Mouse (Mus musculus): Measurements from ENCODE around the gene Tspan11. TPM values are rescaled to one million over a fixed set of nuclear protein-coding genes. Genes with fewer than 3 reads are reported as not detected.

Tspan11 gene
- total RNA-seq, 2 experiments from 2014 or later, result 1.1 to 2.3 TPM

DNA sequence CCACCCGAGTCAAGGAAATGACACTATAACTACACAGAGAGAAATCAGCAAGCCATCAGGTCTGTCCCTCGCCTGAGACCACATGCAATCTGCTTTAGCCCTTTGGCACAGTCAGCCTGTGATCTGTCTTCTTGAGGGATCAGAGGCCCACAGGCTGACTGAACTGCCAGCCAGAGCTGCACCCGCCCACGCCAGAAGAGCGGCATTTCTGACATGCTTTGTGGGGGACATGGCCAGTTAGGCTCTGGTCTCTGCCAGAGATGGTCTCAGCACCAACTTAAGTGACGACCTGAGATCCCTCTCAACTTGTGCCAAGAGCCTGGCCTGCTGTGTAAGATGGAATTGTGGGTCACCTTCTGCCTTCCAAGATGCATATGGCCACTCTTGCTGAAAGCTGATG, 89.3 kb downstream of the Tspan11 start:
- no peak for DNase-seq (ENCODE audit: low spot score)
- intact Hi-C loops (cut with DNase I), result no loop called here

DNA sequence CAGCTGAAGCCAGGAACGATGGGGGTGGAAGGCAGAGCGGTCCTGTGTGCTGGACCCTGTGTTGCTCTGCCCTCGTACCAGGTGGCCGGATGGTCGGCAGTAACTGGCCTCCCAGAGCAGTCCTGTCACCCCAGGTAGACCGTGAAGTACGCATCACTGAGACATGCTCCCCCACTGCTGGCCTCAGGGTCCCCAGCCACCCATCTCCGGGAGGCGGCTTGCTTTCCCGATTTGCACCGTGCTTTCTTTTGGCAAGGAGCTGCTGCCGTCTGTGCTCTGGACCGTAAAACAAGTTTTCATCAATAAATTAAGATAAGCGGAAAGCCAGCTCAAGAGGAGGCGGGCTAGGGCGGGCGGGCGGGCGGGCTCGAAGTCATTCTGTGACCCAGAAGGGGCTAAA, 91.6 kb downstream of the Tspan11 start:
- intact Hi-C loops (cut with DNase I), result no loop called here
- no peak for DNase-seq (ENCODE audit: low spot score)

DNA sequence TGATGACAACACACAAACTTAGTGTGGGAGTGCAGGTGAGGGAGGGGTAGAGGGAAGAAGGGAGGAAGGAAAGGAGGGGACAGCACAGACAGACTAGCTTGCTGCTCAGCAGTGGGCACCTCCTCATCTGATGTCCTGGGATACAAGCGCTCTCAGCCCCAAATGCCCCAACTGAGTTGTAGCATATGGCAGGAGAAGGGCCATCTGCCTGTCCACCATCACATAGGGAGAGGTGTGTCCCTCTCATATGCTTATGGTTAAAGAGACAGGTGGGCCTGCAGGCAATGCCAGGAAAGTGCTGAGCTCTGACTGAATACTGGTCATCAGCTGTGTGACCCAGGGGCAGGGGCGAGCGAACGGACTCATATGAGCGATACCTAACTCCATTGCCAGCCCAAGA, 92.4 kb downstream of the Tspan11 start:
- DNase-seq (ENCODE audit: low spot score), result no peak
- intact Hi-C loops (cut with DNase I), result no loop called here

DNA sequence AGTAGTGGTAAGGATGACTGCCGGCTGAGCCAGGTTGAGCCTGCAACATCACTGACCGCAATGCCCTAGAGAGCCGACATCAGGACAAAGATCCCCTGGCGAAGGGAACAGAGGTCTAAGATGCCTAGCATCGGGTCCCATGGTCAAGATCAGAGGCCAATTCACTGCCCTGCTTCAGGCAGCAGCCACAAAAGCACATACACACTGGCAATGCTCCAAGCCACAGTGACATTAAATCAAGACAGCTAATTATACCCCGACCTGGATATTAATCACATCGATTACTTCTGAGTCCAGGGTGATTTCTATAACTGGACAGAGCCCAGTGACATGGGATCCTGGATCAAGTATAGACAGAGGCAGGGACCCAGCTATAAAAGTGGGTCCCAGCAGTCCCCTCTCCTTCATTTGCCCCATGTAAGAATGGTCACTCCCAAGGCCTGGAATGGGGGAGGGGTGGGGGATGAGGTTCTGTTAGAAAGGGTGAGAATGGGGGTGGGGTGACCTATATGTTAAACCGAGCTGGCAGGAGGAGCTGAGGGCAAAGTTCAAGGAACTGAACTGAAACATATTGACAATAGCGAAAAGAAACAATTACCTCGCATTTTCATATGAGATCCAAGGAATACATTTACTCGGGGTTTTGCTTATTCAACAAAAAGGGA, 93.1 kb downstream of the Tspan11 start:
- DNase-seq (ENCODE audit: low spot score), result no peak
- intact Hi-C loops (cut with DNase I), result no loop called here

DNA sequence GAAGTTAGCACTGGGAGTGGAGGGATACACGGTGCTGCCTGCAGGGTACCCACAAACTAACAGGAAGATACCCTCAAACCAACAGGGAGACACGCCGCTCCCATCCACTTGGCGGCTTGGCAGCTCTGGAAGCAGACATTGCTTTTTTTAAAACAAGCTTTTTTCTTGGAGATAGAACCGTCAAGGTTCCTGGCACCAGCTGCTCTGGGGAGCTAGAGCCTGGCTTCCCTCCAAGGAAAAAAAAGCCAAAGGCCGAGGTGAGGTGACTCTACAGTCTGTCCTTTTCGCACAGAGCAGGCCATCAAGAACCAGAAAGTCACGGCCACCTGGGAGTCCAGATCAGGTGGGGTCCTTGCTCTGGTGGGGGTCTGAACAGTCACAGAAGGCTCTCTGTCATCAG, 93.8 kb downstream of the Tspan11 start:
- intact Hi-C loops (cut with DNase I), result no loop called here
- no peak for DNase-seq (ENCODE audit: low spot score)

DNA sequence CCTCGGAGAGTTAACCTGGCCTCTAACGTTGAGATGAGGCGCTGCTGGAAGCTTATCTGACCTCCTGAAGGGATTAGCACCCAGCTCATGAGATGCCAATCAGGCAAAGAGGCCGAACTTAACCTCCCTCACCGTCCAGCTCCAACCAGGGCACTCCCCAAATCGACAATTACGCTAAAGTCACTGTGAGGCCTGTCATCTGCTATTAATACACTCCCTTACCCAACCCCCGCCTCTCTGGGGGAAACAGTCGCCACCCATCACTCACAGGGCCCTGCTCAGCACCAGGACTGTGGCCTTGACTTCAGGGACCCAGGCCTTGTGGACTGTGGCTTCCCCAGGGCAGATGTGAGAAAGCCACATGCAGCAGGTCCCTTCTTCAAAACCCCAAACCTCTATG, 99.0 kb downstream of the Tspan11 start:
- intact Hi-C loops (cut with DNase I), result no loop called here
- DNase-seq (ENCODE audit: low spot score), result no peak

DNA sequence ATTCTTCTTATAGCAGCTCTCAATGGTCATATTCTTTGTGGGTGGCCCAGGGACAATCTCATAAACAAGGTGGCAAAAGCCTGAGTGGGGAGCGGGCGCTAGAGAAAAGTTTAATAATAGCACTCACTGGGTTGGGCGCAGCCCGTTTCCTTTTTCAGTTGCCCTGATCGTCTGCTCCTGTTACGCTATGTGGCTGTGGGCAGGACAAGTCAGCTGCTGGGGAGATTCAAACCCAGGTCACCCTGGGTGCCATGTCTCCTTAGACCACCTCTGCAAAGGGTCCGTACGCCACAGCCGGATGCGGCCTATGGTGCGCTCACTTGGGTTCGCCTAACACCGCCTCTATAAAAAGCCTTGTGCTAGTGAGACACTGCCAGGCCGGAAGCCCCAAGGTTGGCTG, 100.0 kb downstream of the Tspan11 start:
- no peak for DNase-seq (ENCODE audit: low spot score)
- intact Hi-C loops (cut with DNase I), result no loop called here

DNA sequence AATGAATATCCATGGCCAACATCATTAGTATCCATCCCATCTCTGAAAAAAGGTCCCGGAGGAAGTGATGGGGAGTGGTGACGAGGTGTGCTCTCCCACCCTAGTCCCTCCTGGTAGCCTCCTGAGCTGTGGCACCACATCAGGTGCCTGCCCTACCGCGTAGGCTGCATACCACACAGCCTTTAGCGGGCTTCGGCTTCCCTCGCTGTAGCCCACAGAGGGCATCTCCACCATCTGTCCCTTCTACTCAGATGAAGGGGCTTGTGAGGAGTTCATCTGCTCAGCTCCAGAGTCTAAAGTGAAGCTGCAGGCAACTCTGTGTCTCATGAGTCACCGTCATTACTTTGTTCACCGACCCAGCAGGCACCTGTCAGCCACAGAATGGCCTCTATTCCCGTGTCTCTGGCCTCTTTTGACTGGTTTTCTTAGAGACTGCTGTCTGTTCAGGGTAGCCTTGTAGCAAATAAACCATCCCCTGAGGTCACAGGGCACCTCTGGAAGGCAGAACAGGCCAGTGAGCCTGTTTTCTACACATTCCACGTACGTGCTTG, 101.6 kb downstream of the Tspan11 start:
- no peak for DNase-seq (ENCODE audit: low spot score)
- intact Hi-C loops (cut with DNase I), result no loop called here

DNA sequence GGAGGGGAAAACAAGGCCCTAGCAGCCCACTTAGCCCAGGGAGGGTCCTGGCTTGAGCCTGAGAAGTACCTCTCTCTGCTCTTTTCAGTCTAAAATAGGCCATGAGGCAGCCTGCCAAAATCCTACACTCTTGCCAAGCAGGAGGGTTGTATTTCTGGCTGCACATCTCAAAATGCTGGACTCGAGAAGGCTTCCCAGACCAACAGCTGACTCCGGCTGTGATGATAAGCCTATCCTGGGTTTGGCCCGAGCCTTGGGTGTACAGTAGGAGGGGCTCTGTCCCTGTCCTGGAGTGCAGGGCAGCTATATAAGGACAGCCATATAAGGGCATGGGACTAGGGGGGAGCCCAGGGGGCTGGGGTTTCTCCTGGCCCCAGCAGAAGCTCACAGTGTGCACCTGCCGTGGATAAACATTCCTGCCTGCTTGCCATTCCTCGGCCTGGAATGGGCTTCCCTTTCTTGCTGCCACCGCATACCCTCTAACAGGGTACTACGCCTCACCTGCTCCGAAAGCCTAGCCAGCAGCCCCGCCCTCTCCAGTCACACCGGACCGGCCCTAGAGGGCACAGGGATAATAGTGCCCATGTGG, 102.3 kb downstream of the Tspan11 start:
- intact Hi-C loops (cut with DNase I), result loop anchor here (5.0 kb wide), 1 partner anchor 43 kb away; no protein-coding TSS in a partner anchor
- peak; percentile 83 for DNase-seq (ENCODE audit: low spot score)

DNA sequence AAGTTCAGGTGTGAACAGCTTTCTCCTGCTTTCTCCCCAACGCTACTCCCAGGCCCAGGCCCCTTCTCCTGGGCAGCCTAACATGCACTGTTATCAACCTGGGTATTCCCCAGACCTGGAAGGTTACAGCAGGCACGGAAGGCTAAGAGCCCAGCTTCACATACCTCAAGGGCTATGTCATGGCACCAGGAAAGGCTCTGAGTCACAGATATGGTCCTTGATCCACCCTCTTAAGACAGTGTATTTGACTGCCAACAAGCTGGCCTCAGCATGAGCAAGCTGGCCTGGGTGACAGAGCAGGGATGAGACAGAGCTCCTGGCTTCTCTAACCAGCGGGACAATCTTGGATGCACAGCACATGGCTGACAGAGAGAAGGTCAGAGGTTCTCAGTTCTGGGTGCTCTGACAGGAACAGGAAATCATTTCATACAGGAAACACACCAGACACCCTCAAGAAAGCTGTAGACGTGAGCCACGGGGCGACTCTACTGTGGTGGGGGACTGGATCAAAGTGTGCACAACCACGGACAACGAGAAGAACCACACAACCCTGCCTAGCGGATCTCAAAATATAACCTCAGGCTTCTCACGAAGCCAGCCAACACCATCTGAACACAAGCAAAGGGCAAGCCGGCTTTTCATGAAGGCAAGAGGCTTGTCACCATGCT, 104.3 kb downstream of the Tspan11 start:
- DNase-seq (ENCODE audit: low spot score), result peak; percentile 37
- intact Hi-C loops (cut with DNase I), result loop anchor here (5.0 kb wide), 1 partner anchor 41 kb away; no protein-coding TSS in a partner anchor

DNA sequence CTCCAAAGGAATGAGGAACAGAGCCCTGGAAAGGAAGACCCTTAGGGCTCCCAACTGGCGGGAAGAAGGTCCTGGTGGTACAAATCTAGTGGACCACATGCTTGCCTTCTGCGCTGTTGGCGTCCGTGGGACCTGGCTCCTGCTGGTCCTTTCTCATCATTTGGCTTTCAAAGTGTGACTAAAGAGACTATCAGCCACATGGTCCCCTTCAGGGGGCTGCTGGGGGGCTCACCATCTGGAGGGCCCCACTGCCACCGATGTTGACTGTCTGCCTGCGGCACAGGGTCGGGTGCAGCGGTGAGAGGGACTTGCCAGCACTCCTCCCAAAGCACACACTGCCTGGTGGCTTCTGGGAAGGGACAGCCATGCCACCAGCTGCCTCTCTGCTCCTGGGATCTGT, 105.6 kb downstream of the Tspan11 start:
- intact Hi-C loops (cut with DNase I), result loop anchor here (5.0 kb wide), 1 partner anchor 39 kb away; no protein-coding TSS in a partner anchor
- DNase-seq (ENCODE audit: low spot score), result no peak

DNA sequence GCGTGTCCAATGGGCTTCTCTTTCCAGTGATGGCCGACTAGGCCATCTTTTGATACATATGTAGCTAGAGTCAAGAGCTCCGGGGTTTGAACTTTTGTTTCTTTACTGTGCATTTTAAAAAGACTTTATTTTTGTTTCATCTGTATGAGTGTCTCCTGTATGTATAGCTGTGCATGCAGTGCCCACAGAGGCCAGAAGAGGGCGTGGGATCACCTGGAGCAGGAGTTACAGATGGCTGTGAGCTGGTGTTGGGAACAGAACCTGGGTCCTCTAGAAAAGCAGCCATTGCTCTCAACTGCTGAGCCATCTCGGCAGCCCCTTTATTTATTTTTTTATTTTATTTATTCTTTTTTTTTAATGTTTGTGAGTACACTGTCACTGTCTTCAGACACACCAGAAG, 109.5 kb downstream of the Tspan11 start:
- intact Hi-C loops (cut with DNase I), result no loop called here
- no peak for DNase-seq (ENCODE audit: low spot score)

DNA sequence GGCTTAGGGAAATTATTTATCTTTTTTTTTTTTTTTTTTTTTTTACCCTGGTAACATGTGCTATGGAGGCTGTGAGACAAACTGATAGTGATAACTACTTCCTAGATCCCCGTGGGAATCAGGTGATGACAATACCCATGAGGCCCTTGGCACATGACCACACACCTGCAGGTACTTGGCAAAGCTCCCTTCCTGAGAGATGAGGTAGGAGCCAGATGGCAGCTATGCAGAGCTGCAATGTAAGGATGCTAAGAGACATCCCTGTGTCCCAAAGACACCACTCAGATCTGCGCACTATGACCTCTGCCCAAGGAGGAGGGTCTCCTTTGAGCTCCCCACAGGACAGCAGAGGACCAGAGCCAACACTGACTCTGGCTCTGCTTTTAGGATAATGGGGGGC, 111.7 kb downstream of the Tspan11 start:
- intact Hi-C loops (cut with DNase I), result no loop called here
- no peak for DNase-seq (ENCODE audit: low spot score)

DNA sequence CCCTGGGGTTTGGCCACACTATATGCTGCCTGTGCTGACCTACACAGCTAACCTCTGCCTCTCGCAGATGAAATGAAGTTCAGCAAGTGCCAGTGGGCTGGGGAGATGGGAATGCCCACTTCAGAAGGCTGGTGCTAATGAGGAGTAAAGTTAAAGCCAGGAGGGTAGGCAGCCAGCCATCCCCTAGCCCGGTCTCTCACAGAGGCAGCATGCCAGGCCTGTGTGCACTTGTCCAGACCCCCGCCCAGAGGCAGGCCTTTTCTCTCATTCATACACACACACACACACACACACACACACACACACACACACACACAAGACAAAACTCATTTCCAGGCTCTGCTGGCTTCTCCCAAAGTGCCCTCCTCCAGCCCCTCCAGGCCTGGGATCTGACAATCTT, 113.4 kb downstream of the Tspan11 start:
- no peak for DNase-seq (ENCODE audit: low spot score)
- intact Hi-C loops (cut with DNase I), result no loop called here

DNA sequence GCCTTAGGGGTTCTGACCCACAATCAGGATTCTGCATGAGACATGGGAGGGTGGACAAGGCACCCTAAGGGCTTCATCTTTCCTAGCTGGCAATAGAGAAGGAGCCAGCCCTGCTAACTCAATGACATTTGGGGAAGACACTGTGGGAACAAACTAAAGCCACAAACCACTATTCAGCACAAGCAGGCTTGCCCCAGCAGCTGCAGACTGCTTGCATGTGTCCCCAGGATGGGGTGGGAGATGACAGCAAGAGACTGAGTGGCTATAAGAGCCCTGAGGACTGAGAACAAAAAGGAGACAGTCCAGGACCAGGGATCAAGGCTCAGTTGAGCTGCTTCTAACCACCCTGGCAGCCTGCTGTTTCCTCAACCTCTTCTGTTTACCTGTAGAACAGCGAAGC, 114.2 kb downstream of the Tspan11 start:
- DNase-seq (ENCODE audit: low spot score), result no peak
- intact Hi-C loops (cut with DNase I), result no loop called here

DNA sequence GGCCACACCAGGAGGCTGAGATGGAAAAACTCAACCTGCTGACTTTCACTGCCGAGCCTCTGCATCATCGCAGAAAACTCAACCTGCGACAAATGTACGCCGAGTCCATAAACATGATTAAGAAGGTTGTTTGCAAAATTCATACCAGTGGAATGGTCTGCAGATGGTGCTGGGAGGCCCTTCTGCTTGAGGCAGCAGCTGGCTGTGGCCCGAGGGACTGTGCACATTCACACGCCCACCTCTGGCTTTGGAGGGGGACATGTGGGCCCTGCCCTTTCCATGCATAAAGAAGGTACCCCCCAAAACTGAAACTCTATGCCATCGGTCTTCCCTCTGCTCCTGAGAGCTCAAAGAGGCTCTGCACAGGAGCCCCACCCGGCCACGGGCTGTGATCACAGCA, 114.7 kb downstream of the Tspan11 start:
- intact Hi-C loops (cut with DNase I), result no loop called here

DNA sequence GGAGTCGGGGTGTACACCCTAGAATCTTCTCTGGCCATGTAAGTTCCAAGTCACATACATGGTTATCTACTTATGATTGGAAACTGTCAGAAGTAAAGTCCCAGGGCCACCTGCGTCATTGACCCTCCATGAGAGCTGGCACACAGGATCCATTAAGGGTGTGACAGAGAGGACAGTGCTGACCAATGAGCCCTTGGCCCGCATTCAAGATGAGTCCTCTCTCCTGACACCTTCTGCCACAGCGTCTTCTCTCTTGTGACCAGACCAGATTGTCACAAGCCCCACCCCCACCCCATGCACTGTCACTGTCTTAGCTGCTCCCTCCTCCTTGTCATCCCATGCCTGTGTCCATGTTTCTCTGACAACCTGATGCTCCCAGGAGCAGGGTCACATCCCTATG, 115.3 kb downstream of the Tspan11 start:
- DNase-seq (ENCODE audit: low spot score), result no peak
- intact Hi-C loops (cut with DNase I), result no loop called here

More for the DNA sequence above, 114.7 kb downstream of the Tspan11 start:
- DNase-seq (ENCODE audit: low spot score), result no peak

DNA sequence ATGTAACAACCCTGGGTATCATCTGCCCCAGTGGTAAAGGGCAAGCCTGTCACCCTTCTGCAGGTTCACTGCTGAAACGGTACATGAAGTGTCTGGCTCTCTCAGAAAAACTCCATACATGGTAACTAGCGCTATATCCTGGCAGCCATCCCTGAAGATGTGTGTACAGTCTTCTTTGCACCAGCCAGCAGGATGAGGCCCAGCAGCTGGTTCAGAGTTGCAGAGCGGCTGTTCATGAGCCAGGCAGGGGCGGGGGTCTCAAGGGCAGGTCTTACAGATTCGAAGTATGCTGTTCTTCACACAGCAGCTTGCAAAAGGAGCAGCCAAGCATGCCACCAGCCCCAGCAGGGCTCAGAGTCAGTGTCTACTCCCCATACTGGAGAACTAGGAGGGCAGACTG, 116.2 kb downstream of the Tspan11 start:
- no peak for DNase-seq (ENCODE audit: low spot score)
- intact Hi-C loops (cut with DNase I), result no loop called here
